Mouse (Mus musculus): Measurements from ENCODE around the gene Adamts9. TPM values are rescaled to one million over a fixed set of nuclear protein-coding genes. Genes with fewer than 3 reads are reported as not detected.
A peak's percentile ranks its signal among the peaks of the same experiment; 100 is the strongest.

The Adamts9 gene
- polyA plus RNA-seq (2015; fragmentation: Nextera tagmentation; extraction: Ambion mirVana) = 1.8 and 2.0 TPM in 2 replicates

- Histone ChIP-seq H3K9ac (peak within 1 kb of the TSS; percentile 69), H3K4me3 (peak within 1 kb of the TSS; percentile 53), H3K4me1 (replicated peaks) (peaks cover 48% of the 10 kb centered on the region), H3K27me3 (peaks cover 76% of the 10 kb centered on the region), H3K4me2 (peak within 1 kb of the TSS; percentile 93), H3K27ac (replicated peaks) (no peak within 1 kb of the TSS), H3K36me3 (no peaks in the 10 kb centered on the region), H3K9me3 (peaks cover 6% of the 10 kb centered on the region; the same call in 1 of the 2 replicates)
- ATAC-seq (ENCODE audit: low read depth) = peak; percentile 68
- WGBS = under 1% methylated on average over 67 of the region's 68 CpGs
Measured at GRCm38 (mm10) chr6:92943057-92943781, at the start of gene Adamts9. Gene Adamts9, minus strand, starts transcription at chr6:92943492.

- H3K9me3 ChIP-seq = 0 out of 2 replicates have a peak, but pooled peaks cover 3% of the 10 kb centered on the region
- no peak overlapping the region for H3K27ac ChIP-seq (replicated peaks)
- no peaks in the 10 kb centered on the region for H3K27me3 ChIP-seq
- no peak for ATAC-seq (ENCODE audit: low read depth)
- no peaks in the 10 kb centered on the region for H3K36me3 ChIP-seq
- no peaks in the 10 kb centered on the region for H3K4me1 ChIP-seq (replicated peaks)
- no peak overlapping the region for H3K9ac ChIP-seq
- H3K4me3 ChIP-seq = no peak overlapping the region
- WGBS = 44% methylated on average over 1 of the region's 1 CpGs
- H3K4me2 ChIP-seq = no peak overlapping the region
Measured at GRCm38 (mm10) chr6:92991616-92992015, 48.3 kb upstream of the Adamts9 start.

GRCm38 (mm10) chr6:92988620-92988998, 45.3 kb upstream of the Adamts9 start:
- Histone ChIP-seq H3K36me3 (no peaks in the 10 kb centered on the region), H3K4me2 (no peak overlapping the region), H3K27ac (replicated peaks) (no peak overlapping the region), H3K9ac (no peak overlapping the region), H3K27me3 (no peaks in the 10 kb centered on the region), H3K4me1 (replicated peaks) (no peaks in the 10 kb centered on the region), H3K4me3 (no peak overlapping the region), H3K9me3 (0 out of 2 replicates have a peak, but pooled peaks cover 3% of the 10 kb centered on the region)
- 86% methylated on average over 10 of the region's 10 CpGs for WGBS
- no peak for ATAC-seq (ENCODE audit: low read depth)

DNA sequence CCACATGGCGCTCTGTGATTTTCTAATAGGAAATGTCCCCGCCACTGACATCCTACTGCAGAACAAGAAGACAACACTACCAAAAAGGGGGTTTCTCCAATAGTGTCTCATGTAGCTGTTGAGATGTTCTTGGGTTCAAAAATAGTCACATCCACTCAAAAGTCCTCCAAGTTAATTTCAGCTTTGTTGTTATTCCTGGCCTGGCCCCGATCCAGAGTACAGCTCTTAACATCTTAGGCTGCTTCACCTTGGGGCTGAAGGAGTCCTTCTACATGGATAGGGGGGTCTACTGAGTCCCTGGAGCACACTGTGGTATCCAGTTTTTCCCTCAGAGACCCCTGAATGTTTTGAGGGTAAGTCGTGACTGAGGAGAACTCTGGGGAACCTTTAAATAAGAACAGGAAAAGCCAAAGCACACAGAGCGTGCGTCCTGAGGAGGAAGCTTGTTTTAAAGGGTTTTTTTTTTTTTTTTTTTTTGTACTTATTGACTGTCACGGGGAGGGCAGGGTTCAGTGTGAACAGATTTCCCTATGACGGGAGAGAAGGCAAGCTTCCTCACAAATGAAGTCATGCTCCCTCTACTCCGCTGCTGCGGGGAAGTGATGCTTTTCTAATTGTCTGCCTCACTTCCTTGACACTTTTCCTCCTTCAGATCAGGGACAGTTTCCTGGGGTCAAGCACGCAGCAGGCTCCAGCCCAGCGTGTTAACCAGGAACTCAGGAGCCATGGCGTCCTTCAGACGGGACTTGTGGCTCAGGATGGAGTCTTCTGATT, 44.7 kb upstream of the Adamts9 start:
- H3K9ac ChIP-seq = no peak overlapping the region
- no peak for ATAC-seq (ENCODE audit: low read depth)
- peaks cover 3% of the 10 kb centered on the region; the same call in 1 of the 2 replicates for H3K4me1 ChIP-seq (replicated peaks)
- WGBS = 79% methylated on average over 14 of the region's 14 CpGs
- H3K9me3 ChIP-seq = 0 out of 2 replicates have a peak, but pooled peaks cover 3% of the 10 kb centered on the region
- no peaks in the 10 kb centered on the region for H3K36me3 ChIP-seq
- no peak overlapping the region for H3K4me3 ChIP-seq
- H3K27me3 ChIP-seq = no peaks in the 10 kb centered on the region
- no peak overlapping the region for H3K4me2 ChIP-seq
- no peak overlapping the region for H3K27ac ChIP-seq (replicated peaks)

DNA sequence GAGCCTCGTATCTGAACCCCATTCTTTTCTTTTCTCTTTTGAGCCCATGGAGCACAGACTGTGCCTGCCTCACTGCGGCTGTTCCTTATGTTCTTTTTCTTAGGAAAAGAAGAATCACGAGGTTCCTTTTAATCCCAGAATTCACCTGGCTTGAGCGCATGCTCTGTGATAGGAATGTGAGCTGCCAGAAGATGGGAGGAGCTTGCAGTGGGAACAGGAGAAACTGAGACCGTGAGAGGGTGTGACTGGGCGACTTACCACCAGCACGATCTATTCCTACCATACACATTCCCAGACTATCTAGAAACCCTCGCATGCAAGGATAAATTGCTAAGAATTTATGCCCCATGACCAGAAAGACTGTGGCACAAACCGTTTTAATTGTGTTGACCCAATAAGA, 44.1 kb upstream of the Adamts9 start:
- no peak for ATAC-seq (ENCODE audit: low read depth)

GRCm38 (mm10) chr6:92983421-92983820, 40.1 kb upstream of the Adamts9 start:
- Histone ChIP-seq H3K27ac (replicated peaks) (no peak overlapping the region), H3K36me3 (no peaks in the 10 kb centered on the region), H3K9me3 (no peaks in the 10 kb centered on the region), H3K27me3 (no peaks in the 10 kb centered on the region), H3K9ac (no peak overlapping the region), H3K4me3 (no peak overlapping the region), H3K4me2 (no peak overlapping the region), H3K4me1 (replicated peaks) (peaks cover 3% of the 10 kb centered on the region; the same call in 1 of the 2 replicates)
- WGBS = 77% methylated on average over 7 of the region's 7 CpGs
- ATAC-seq (ENCODE audit: low read depth) = no peak

More for the DNA sequence above, 44.1 kb upstream of the Adamts9 start:
- Histone ChIP-seq H3K9ac (no peak overlapping the region), H3K4me1 (replicated peaks) (peaks cover 3% of the 10 kb centered on the region; the same call in 1 of the 2 replicates), H3K27ac (replicated peaks) (no peak overlapping the region), H3K4me2 (no peak overlapping the region), H3K9me3 (0 out of 2 replicates have a peak, but pooled peaks cover 3% of the 10 kb centered on the region), H3K27me3 (no peaks in the 10 kb centered on the region), H3K4me3 (no peak overlapping the region), H3K36me3 (no peaks in the 10 kb centered on the region)
- WGBS = 86% methylated on average over 9 of the region's 9 CpGs

- Histone ChIP-seq H3K4me1 (replicated peaks) (peaks cover 3% of the 10 kb centered on the region; the same call in 1 of the 2 replicates), H3K27me3 (no peaks in the 10 kb centered on the region), H3K9me3 (no peaks in the 10 kb centered on the region), H3K36me3 (no peaks in the 10 kb centered on the region), H3K27ac (replicated peaks) (no peak overlapping the region), H3K4me3 (no peak overlapping the region), H3K4me2 (no peak overlapping the region), H3K9ac (no peak overlapping the region)
- 87% methylated on average over 7 of the region's 7 CpGs for WGBS
- no peak for ATAC-seq (ENCODE audit: low read depth)
Measured at GRCm38 (mm10) chr6:92981451-92982186, 38.3 kb upstream of the Adamts9 start.

DNA sequence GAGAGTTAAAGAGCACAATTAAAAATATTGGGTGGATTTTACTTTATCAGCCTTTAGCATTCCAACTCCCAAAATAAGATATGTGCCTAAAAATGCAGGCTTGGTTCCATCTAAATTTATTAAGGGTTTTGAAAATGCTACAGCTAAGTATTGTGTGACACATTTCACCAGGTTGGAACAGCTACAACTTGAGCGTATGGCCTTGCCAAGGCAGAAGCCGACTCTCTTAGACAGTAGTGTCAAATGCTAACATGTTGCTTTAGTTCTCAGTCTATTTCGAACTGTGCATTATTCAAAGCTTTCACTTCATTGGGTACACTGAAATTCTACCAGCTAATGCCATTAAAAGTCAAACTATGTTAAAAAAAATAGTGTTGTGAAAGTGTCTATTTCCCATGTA, 30.0 kb upstream of the Adamts9 start:
- no peaks in the 10 kb centered on the region for H3K9me3 ChIP-seq
- H3K36me3 ChIP-seq = no peaks in the 10 kb centered on the region
- H3K27ac ChIP-seq (replicated peaks) = no peak overlapping the region
- no peaks in the 10 kb centered on the region; the same call in 1 of the 2 replicates for H3K4me1 ChIP-seq (replicated peaks)
- no peak overlapping the region for H3K4me2 ChIP-seq
- no peak overlapping the region for H3K9ac ChIP-seq
- no peaks in the 10 kb centered on the region for H3K27me3 ChIP-seq
- 90% methylated on average over 3 of the region's 3 CpGs for WGBS
- H3K4me3 ChIP-seq = no peak overlapping the region
- ATAC-seq (ENCODE audit: low read depth) = no peak

DNA sequence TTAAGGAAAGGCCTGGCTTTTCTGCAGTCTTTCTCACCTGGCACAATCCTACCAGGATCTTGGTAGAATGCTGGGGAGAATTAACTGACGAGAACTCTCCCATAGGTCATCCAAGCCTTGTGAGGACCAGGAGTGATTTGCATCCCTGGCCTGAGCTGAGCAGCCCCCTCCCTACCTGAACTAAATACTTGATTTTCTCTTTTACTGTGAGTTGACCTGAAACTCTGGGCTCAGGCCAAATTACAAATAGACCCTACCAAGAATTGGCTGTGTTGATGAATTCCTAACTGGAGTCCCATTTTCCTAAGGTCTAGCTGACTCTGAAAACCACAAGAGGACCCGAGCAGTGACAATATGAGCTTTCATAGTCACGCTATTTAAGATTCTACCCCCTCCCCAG, 25.4 kb upstream of the Adamts9 start:
- WGBS = 68% methylated on average over 3 of the region's 3 CpGs
- Histone ChIP-seq H3K9ac (no peak overlapping the region), H3K27ac (replicated peaks) (0 out of 2 replicates have a peak overlapping the region, but pooled peaks have one; percentile 18), H3K36me3 (no peaks in the 10 kb centered on the region), H3K27me3 (no peaks in the 10 kb centered on the region), H3K4me2 (no peak overlapping the region), H3K9me3 (no peaks in the 10 kb centered on the region), H3K4me3 (no peak overlapping the region), H3K4me1 (replicated peaks) (no peaks in the 10 kb centered on the region; the same call in 1 of the 2 replicates)
- no peak for ATAC-seq (ENCODE audit: low read depth)

DNA sequence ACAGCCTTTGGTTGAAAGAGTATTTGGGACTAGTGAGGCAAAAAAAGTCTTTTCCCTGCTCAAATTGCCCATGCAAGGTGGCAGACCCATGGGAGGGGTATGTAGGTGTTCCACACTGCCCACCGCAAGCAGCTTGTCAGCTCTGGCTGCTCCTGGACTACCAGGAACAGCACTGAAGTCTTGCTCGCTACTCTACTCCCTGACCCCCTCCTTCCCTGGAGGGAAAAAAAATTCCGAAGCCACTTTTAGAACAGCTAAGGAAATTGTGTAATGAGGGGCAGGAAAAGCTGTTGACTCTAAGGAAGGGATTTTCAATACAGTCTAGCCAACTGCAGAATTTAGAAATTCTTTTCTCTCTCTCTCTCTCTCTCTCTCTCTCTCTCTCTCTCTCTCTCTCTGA, 24.9 kb upstream of the Adamts9 start:
- no peaks in the 10 kb centered on the region for H3K9me3 ChIP-seq
- no peak overlapping the region for H3K27ac ChIP-seq (replicated peaks)
- no peak for ATAC-seq (ENCODE audit: low read depth)
- no peaks in the 10 kb centered on the region; the same call in 1 of the 2 replicates for H3K4me1 ChIP-seq (replicated peaks)
- H3K36me3 ChIP-seq = no peaks in the 10 kb centered on the region
- H3K9ac ChIP-seq = no peak overlapping the region
- no peaks in the 10 kb centered on the region for H3K27me3 ChIP-seq
- H3K4me3 ChIP-seq = no peak overlapping the region
- WGBS = 81% methylated on average over 3 of the region's 3 CpGs
- H3K4me2 ChIP-seq = no peak overlapping the region

- no peaks in the 10 kb centered on the region for H3K27me3 ChIP-seq
- no peak for ATAC-seq (ENCODE audit: low read depth)
- H3K9ac ChIP-seq = no peak overlapping the region
- H3K4me1 ChIP-seq (replicated peaks) = no peaks in the 10 kb centered on the region
- no peak overlapping the region for H3K4me2 ChIP-seq
- no peaks in the 10 kb centered on the region for H3K36me3 ChIP-seq
- WGBS = 76% methylated on average over 3 of the region's 3 CpGs
- no peaks in the 10 kb centered on the region for H3K9me3 ChIP-seq
- H3K27ac ChIP-seq (replicated peaks) = no peak overlapping the region
- H3K4me3 ChIP-seq = no peak overlapping the region
Measured at GRCm38 (mm10) chr6:92962966-92963365, 19.7 kb upstream of the Adamts9 start.

DNA sequence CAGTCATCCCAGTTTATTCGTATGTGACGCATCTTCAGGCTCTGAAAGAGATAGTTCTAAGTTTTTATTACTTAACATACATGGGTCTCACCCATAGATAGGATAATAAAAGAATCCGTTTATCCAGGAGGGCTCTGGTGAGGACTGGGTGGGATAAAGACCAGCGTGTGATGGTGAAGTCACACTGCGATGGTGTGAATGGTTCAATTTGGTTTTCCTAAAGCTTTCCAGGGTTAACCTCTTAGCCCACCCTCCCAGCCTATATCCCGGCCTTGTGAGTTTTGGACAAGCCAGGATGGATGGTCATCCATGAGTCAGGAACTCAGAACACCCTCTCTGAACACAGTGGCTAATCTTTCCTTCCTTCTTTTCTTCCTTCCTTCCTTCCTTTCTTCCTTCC, 17.7 kb upstream of the Adamts9 start:
- no peaks in the 10 kb centered on the region for H3K9me3 ChIP-seq
- no peak for ATAC-seq (ENCODE audit: low read depth)
- no peaks in the 10 kb centered on the region for H3K27me3 ChIP-seq
- H3K27ac ChIP-seq (replicated peaks) = no peak overlapping the region
- no peak overlapping the region for H3K9ac ChIP-seq
- no peak overlapping the region for H3K4me2 ChIP-seq
- H3K4me3 ChIP-seq = no peak overlapping the region
- H3K4me1 ChIP-seq (replicated peaks) = no peaks in the 10 kb centered on the region
- 89% methylated on average over 6 of the region's 6 CpGs for WGBS
- no peaks in the 10 kb centered on the region for H3K36me3 ChIP-seq

Measured in neural tube, embryonic 13.5 days (tissue).